Mouse (Mus musculus) CH12.LX (cell line): ENCODE results near the gene Kif1bp. TPM values are rescaled to one million over a fixed set of nuclear protein-coding genes. Genes with fewer than 3 reads are reported as not detected.

Experiments
- DNase-seq: peaks from one replicate; pipeline ENCODE4 v3.0.0-alpha.2; 2013; ENCODE audit errors: extremely low read depth
- H3K27ac ChIP-seq: 2 replicates; pipeline ENCODE4 v1.5.1; 2012; ENCODE audit warnings: low read depth, mild to moderate bottlenecking, control low read depth, moderate library complexity; ENCODE audit not compliant: insufficient read depth
- H3K27me3 ChIP-seq: replicated peaks from 2 replicates; pipeline ENCODE3; 2012; ENCODE audit warnings: inconsistent platforms
- H3K36me3 ChIP-seq, 2 experiments: replicated peaks in 1 of 2; 2 replicates each; pipeline versions ENCODE3 to v1.6.1; 2012; ENCODE audit warnings: inconsistent platforms in 1 of 2, low read length in 1 of 2, mild to moderate bottlenecking in 1 of 2, mixed read lengths in 1 of 2, moderate library complexity in 1 of 2; ENCODE audit not compliant: control insufficient read depth in 1 of 2, insufficient read depth in 1 of 2
- H3K4me1 ChIP-seq, 2 experiments: 2 replicates each; pipeline ENCODE4 v1.6.1; 2012; ENCODE audit warnings: inconsistent platforms in 1 of 2, moderate library complexity in 1 of 2; ENCODE audit not compliant: insufficient read depth in 2 of 2, control insufficient read depth in 1 of 2
- H3K4me2 ChIP-seq: 2 replicates; pipeline ENCODE4 v1.6.1; 2012; ENCODE audit warnings: low read depth, mild to moderate bottlenecking, control low read depth; ENCODE audit not compliant: poor library complexity, insufficient read depth, severe bottlenecking
- H3K4me3 ChIP-seq, 3 experiments: fragments of 150-350 bp in 1 of 3; sonication (generic) in 1 of 3; replicated peaks in 1 of 3; 2 replicates each; pipeline versions ENCODE3 to v1.5.1; 2011 to 2012; ENCODE audit warnings: low read depth in 2 of 3, low read length in 2 of 3, mild to moderate bottlenecking in 2 of 3, moderate library complexity in 2 of 3, control low read depth in 1 of 3, improper control_type of control experiment in 1 of 3, inconsistent platforms in 1 of 3, mixed read lengths in 1 of 3; ENCODE audit not compliant: poor library complexity in 1 of 3
- H3K79me2 ChIP-seq: replicated peaks from 2 replicates; pipeline ENCODE4 v1.6.1; 2012; ENCODE audit warnings: mild to moderate bottlenecking, moderate library complexity; ENCODE audit not compliant: control insufficient read depth, poor library complexity, insufficient read depth, severe bottlenecking; ENCODE audit errors: extremely low read depth
- H3K9ac ChIP-seq: 2 replicates; pipeline ENCODE4 v1.6.1; 2012; ENCODE audit warnings: low read depth, mild to moderate bottlenecking, control low read depth, moderate library complexity; ENCODE audit not compliant: insufficient read depth
- H3K9me3 ChIP-seq: replicated peaks from 2 replicates; pipeline ENCODE3; 2012; ENCODE audit warnings: low read length, inconsistent platforms, mixed read lengths
- BHLHE40 ChIP-seq: IDR thresholded peaks from 2 replicates; pipeline ENCODE4 v1.6.1; 2011; ENCODE audit warnings: mild to moderate bottlenecking, low read depth, low read length, improper control_type of control experiment
- CHD1 ChIP-seq: IDR thresholded peaks from 2 replicates; pipeline ENCODE4 v1.6.1; 2012; ENCODE audit warnings: low read depth, low read length, improper control_type of control experiment, inconsistent platforms
- CHD2 ChIP-seq: IDR thresholded peaks from 2 replicates; pipeline ENCODE4 v1.6.1; 2011; ENCODE audit warnings: low read length, improper control_type of control experiment
- CTCF ChIP-seq, 2 experiments: IDR thresholded peaks in 1 of 2; conservative IDR thresholded peaks in 1 of 2; 2 replicates each; pipeline ENCODE4 v1.5.1; 2011 to 2012; ENCODE audit warnings: low read depth in 2 of 2, low read length in 2 of 2, improper control_type of control experiment in 1 of 2, inconsistent platforms in 1 of 2, mild to moderate bottlenecking in 1 of 2, moderate library complexity in 1 of 2
- E2F4 ChIP-seq: IDR thresholded peaks from 2 replicates; pipeline ENCODE4 v1.6.1; 2011; ENCODE audit warnings: low read depth, low read length, improper control_type of control experiment; ENCODE audit not compliant: insufficient replicate concordance
- ELF1 ChIP-seq: IDR thresholded peaks from 2 replicates; pipeline ENCODE4 v1.6.1; 2014; ENCODE audit warnings: low read depth, mild to moderate bottlenecking, inconsistent platforms, low read length, improper control_type of control experiment
- EP300 ChIP-seq: IDR thresholded peaks from 2 replicates; pipeline ENCODE4 v1.6.1; 2011; ENCODE audit warnings: low read length, improper control_type of control experiment
- ETS1 ChIP-seq: conservative IDR thresholded peaks from 2 replicates; pipeline ENCODE4 v1.6.1; 2012; ENCODE audit warnings: low read depth, mild to moderate bottlenecking, inconsistent platforms, low read length, improper control_type of control experiment, moderate library complexity
- GABPA ChIP-seq: IDR thresholded peaks from 2 replicates; pipeline ENCODE4 v1.6.1; 2012; ENCODE audit warnings: low read depth, low read length, improper control_type of control experiment, inconsistent platforms; ENCODE audit not compliant: insufficient replicate concordance
- HCFC1 ChIP-seq: IDR thresholded peaks from 2 replicates; pipeline ENCODE4 v1.6.1; 2012; ENCODE audit warnings: low read depth, mild to moderate bottlenecking, inconsistent platforms, low read length, improper control_type of control experiment
- JUND ChIP-seq: conservative IDR thresholded peaks from 2 replicates; pipeline ENCODE4 v1.6.1; 2011; ENCODE audit warnings: low read depth, low read length, improper control_type of control experiment
- KAT2A ChIP-seq: IDR thresholded peaks from 2 replicates; pipeline ENCODE4 v1.6.1; 2012; ENCODE audit warnings: low read length, improper control_type of control experiment, inconsistent platforms; ENCODE audit not compliant: insufficient replicate concordance
- MAX ChIP-seq: IDR thresholded peaks from 2 replicates; pipeline ENCODE4 v1.6.1; 2011; ENCODE audit warnings: low read length, improper control_type of control experiment
- MAZ ChIP-seq: IDR thresholded peaks from 2 replicates; pipeline ENCODE4 v1.6.1; 2012; ENCODE audit warnings: low read depth, mild to moderate bottlenecking, inconsistent platforms, low read length, improper control_type of control experiment, moderate library complexity
- MEF2A ChIP-seq: IDR thresholded peaks from 2 replicates; pipeline ENCODE4 v1.6.1; 2014; ENCODE audit warnings: low read depth, mild to moderate bottlenecking, inconsistent platforms, low read length, improper control_type of control experiment, borderline replicate concordance
- MXI1 ChIP-seq: IDR thresholded peaks from 2 replicates; pipeline ENCODE4 v1.6.1; 2011; ENCODE audit warnings: mild to moderate bottlenecking, low read depth, low read length, improper control_type of control experiment
- MYC ChIP-seq: IDR thresholded peaks from 2 replicates; pipeline ENCODE4 v1.6.1; 2011; ENCODE audit warnings: low read depth, mild to moderate bottlenecking, improper control_type of control experiment, low read length
- NELFE ChIP-seq: IDR thresholded peaks from 2 replicates; pipeline ENCODE4 v1.6.1; 2011; ENCODE audit warnings: low read depth, low read length, improper control_type of control experiment
- NRF1 ChIP-seq: IDR thresholded peaks from 2 replicates; pipeline ENCODE4 v1.6.1; 2014; ENCODE audit warnings: low read depth, mild to moderate bottlenecking, inconsistent platforms, low read length, improper control_type of control experiment, moderate library complexity
- POLR2A ChIP-seq: IDR thresholded peaks from 2 replicates; pipeline ENCODE4 v1.6.1; 2011; ENCODE audit warnings: low read depth, mild to moderate bottlenecking, improper control_type of control experiment, low read length
- POLR2AphosphoS2 ChIP-seq: IDR thresholded peaks from 2 replicates; pipeline ENCODE4 v1.6.1; 2011; ENCODE audit warnings: low read depth, low read length, improper control_type of control experiment
- RAD21 ChIP-seq: IDR thresholded peaks from 2 replicates; pipeline ENCODE4 v1.6.1; 2011; ENCODE audit warnings: low read depth, mild to moderate bottlenecking, low read length, improper control_type of control experiment, moderate library complexity
- RCOR1 ChIP-seq: conservative IDR thresholded peaks from 2 replicates; pipeline ENCODE4 v1.6.1; 2012; ENCODE audit warnings: low read depth, mild to moderate bottlenecking, inconsistent platforms, low read length, improper control_type of control experiment
- SIN3A ChIP-seq: IDR thresholded peaks from 2 replicates; pipeline ENCODE4 v1.6.1; 2012; ENCODE audit warnings: low read length, improper control_type of control experiment, inconsistent platforms
- SMC3 ChIP-seq: IDR thresholded peaks from 2 replicates; pipeline ENCODE4 v1.6.1; 2011; ENCODE audit warnings: low read depth, low read length, improper control_type of control experiment
- TBP ChIP-seq: conservative IDR thresholded peaks from 2 replicates; pipeline ENCODE4 v1.6.1; 2011; ENCODE audit warnings: low read depth, low read length, improper control_type of control experiment
- TCF12 ChIP-seq: IDR thresholded peaks from 2 replicates; pipeline ENCODE4 v1.6.1; 2014; ENCODE audit warnings: low read depth, mild to moderate bottlenecking, inconsistent platforms, low read length, improper control_type of control experiment
- UBTF ChIP-seq: IDR thresholded peaks from 2 replicates; pipeline ENCODE4 v1.6.1; 2012; ENCODE audit warnings: low read depth, mild to moderate bottlenecking, inconsistent platforms, low read length, improper control_type of control experiment, moderate library complexity
- USF1 ChIP-seq: IDR thresholded peaks from 2 replicates; pipeline ENCODE4 v1.6.1; 2014; ENCODE audit warnings: low read depth, mild to moderate bottlenecking, inconsistent platforms, low read length, improper control_type of control experiment
- USF2 ChIP-seq: conservative IDR thresholded peaks from 2 replicates; pipeline ENCODE4 v1.6.1; 2011; ENCODE audit warnings: low read depth, low read length, improper control_type of control experiment
- ZC3H11A ChIP-seq: IDR thresholded peaks from 2 replicates; pipeline ENCODE4 v1.6.1; 2012; ENCODE audit warnings: low read depth, mild to moderate bottlenecking, inconsistent platforms, low read length, improper control_type of control experiment
- ZKSCAN1 ChIP-seq: IDR thresholded peaks from 2 replicates; pipeline ENCODE4 v1.6.1; 2012; ENCODE audit warnings: low read depth, inconsistent platforms, low read length, improper control_type of control experiment, borderline replicate concordance
- ZMIZ1 ChIP-seq: IDR thresholded peaks from 2 replicates; pipeline ENCODE4 v1.6.1; 2012; ENCODE audit warnings: low read depth, mild to moderate bottlenecking, inconsistent platforms, low read length, improper control_type of control experiment
- dilution Hi-C: fragments of 300-500 bp; cut with MboI; formaldehyde crosslinking; loops from 2 replicates; pipeline ENCODE4 v1.14.3; 2020; ENCODE audit warnings: low sequenced_read_pairs; ENCODE audit not compliant: extremely low pct_unique_long_range_greater_than_20kb, extremely low pct_ligation_motif_present
- in situ Hi-C: fragments of 300-500 bp; cut with MboI; formaldehyde crosslinking; loops from 3 replicates; pipeline ENCODE4 v1.14.3; 2019; ENCODE audit warnings: low sequenced_read_pairs, low pct_ligation_motif_present, low pct_unique_long_range_greater_than_20kb, mixed read lengths
- polyA plus RNA-seq: library from polyadenylated mRNA; unstranded; fragments of >175 nt; gene quantifications from 2 replicates; pipeline ENCODE4 v1.2.1, GENCODE M21; 2012; ENCODE audit warnings: low read depth; ENCODE audit not compliant: insufficient read length
- total RNA-seq, 2 experiments: library from RNA; depleted of rRNA; stranded (reverse); fragments of 300-350 nt in 1 of 2; fragments of >200 nt in 1 of 2; gene quantifications; 2 replicates each; pipeline ENCODE4 v1.2.3; 2012 to 2014

Gene Kif1bp
- total and polyA plus RNA-seq, 3 experiments = 12.9 to 23.1 (median 15.3) TPM

GRCm38 (mm10) chr10:62532832-62533231 is 45.4 kb downstream of the Kif1bp start:
- DNase-seq = no peak
- no peaks in the 10 kb centered on the region for H3K36me3 ChIP-seq

GRCm38 (mm10) chr10:62530183-62530582 is 48.1 kb downstream of the Kif1bp start:
- no peak overlapping the region for H3K4me2 ChIP-seq
- peaks cover 10 to 17% of the 10 kb centered on the region in 2 experiments; a peak in 3 of 4 replicates for H3K4me1 ChIP-seq
- no peaks in the 10 kb centered on the region for H3K79me2 ChIP-seq
- H3K27ac ChIP-seq = no peak overlapping the region
- dilution Hi-C loops (no loop called here), in situ Hi-C loops (no loop called here)
- H3K27me3 ChIP-seq = no peaks in the 10 kb centered on the region
- no peaks in the 10 kb centered on the region for H3K36me3 ChIP-seq
- H3K9me3 ChIP-seq = no peaks in the 10 kb centered on the region
- H3K9ac ChIP-seq = no peak overlapping the region
- DNase-seq = no peak
- H3K4me3 ChIP-seq = no peak overlapping the region
- TF ChIP-seq SMC3 = no peak
- no peak for TF ChIP-seq MAX
- no peak for TF ChIP-seq TBP
- no peak for TF ChIP-seq MYC
- TF ChIP-seq RAD21 = no peak
- TF ChIP-seq HCFC1 = no peak
- no peak for TF ChIP-seq SIN3A
- TF ChIP-seq MAZ = no peak
- no peak for TF ChIP-seq EP300
- TF ChIP-seq CHD1 = no peak
- TF ChIP-seq POLR2A = no peak
- no peak for TF ChIP-seq RCOR1

More at GRCm38 (mm10) chr10:62532832-62533231, 45.4 kb downstream of the Kif1bp start:
- in situ Hi-C loops = no loop called here
- Histone ChIP-seq H3K4me3 (no peak overlapping the region), H3K79me2 (no peaks in the 10 kb centered on the region), H3K9ac (no peak overlapping the region), H3K27me3 (no peaks in the 10 kb centered on the region), H3K4me2 (no peak overlapping the region), H3K27ac (no peak overlapping the region), H3K9me3 (no peaks in the 10 kb centered on the region), H3K4me1 (peaks cover 10 to 17% of the 10 kb centered on the region in 2 experiments; a peak in 3 of 4 replicates)
- TF ChIP-seq ZC3H11A = no peak
- TF ChIP-seq MXI1 = no peak
- 0 out of 2 replicates have a peak, but pooled peaks have one; percentile 32 for TF ChIP-seq MAX
- no peak for TF ChIP-seq E2F4
- TF ChIP-seq USF1 = no peak
- peak; percentile 41; the same call in 1 of the 2 replicates for TF ChIP-seq MYC
- no peak for TF ChIP-seq EP300
- TF ChIP-seq MEF2A = no peak
- TF ChIP-seq ZKSCAN1 = no peak
- no peak for TF ChIP-seq POLR2A
- 0 out of 2 replicates have a peak, but pooled peaks have one; percentile 24 for TF ChIP-seq ELF1
- peak; percentile 72 for TF ChIP-seq ETS1
- no peak for TF ChIP-seq HCFC1
- TF ChIP-seq CTCF (conservative IDR thresholded peaks at IDR 0.05 in 1 of 2, IDR thresholded peaks at IDR 0.05 in 1 of 2; ENCODE audit: low read depth in 2 of 2, low read length in 2 of 2) = no peak
- TF ChIP-seq POLR2AphosphoS2 = no peak
- no peak for TF ChIP-seq ZMIZ1
- TF ChIP-seq USF2 = no peak
- no peak for TF ChIP-seq KAT2A
- TF ChIP-seq TCF12 = no peak
- TF ChIP-seq CHD1 = no peak
- no peak for TF ChIP-seq MAZ
- TF ChIP-seq BHLHE40 = peak; percentile 92
- TF ChIP-seq RAD21 = no peak
- no peak for TF ChIP-seq GABPA
- no peak for TF ChIP-seq UBTF
- TF ChIP-seq RCOR1 = no peak
- no peak for TF ChIP-seq SMC3
- TF ChIP-seq CHD2 = no peak
- TF ChIP-seq NELFE = no peak
- no peak for TF ChIP-seq JUND
- TF ChIP-seq NRF1 = no peak
- dilution Hi-C loops = no loop called here
